Mouse (Mus musculus) liver, embryonic 14.5 days (tissue): ENCODE data around the gene Mrpl36. TPM values are rescaled to one million over a fixed set of nuclear protein-coding genes. Genes with fewer than 3 reads are reported as not detected.
A peak's percentile ranks its signal among the peaks of the same experiment; 100 is the strongest.

Experiments used
- ATAC-seq: fragments of 200-750 bp; cut with Nextera tagmentation; 2 replicates; pipeline ENCODE4 v1.8.0; 2017; ENCODE audit warnings: moderate number of reproducible peaks, mild to moderate bottlenecking, moderate library complexity; ENCODE audit not compliant: insufficient read depth
- DNase-seq, 3 experiments: peaks; one replicate each; pipeline ENCODE4 v3.0.0-alpha.2; 2012 to 2013; ENCODE audit warnings: low read depth in 3 of 3, low spot score in 3 of 3
- H3K27ac ChIP-seq: fragments of 300-500 bp; sonication (generic); 2 replicates; pipeline ENCODE4 v1.5.1; 2014; ENCODE audit warnings: moderate library complexity, mild to moderate bottlenecking, control low read depth, inconsistent platforms
- H3K27me3 ChIP-seq: fragments of 300-500 bp; sonication (generic); 2 replicates; pipeline ENCODE4 v1.6.1; 2014; ENCODE audit warnings: mild to moderate bottlenecking, low read length, moderate library complexity; ENCODE audit not compliant: control insufficient read depth, insufficient read depth
- H3K36me3 ChIP-seq: fragments of 300-500 bp; sonication (generic); replicated peaks from 2 replicates; pipeline ENCODE4 v1.6.1; 2014; ENCODE audit warnings: low read depth; ENCODE audit not compliant: control insufficient read depth, insufficient read depth
- H3K4me1 ChIP-seq, 2 experiments: fragments of 200-500 bp in 1 of 2; fragments of 300-500 bp in 1 of 2; sonication (generic) in 1 of 2; replicated peaks; 2 replicates each; pipeline ENCODE4 v1.6.1; 2012 to 2014; ENCODE audit warnings: antibody characterized with exemption in 1 of 2, inconsistent platforms in 1 of 2, low read length in 1 of 2; ENCODE audit not compliant: control insufficient read depth in 2 of 2, insufficient read depth in 2 of 2
- H3K4me2 ChIP-seq: fragments of 300-500 bp; sonication (generic); 2 replicates; pipeline ENCODE4 v1.6.1; 2014; ENCODE audit warnings: low read depth, mild to moderate bottlenecking, control low read depth, moderate library complexity
- H3K4me3 ChIP-seq, 2 experiments: fragments of 200-500 bp in 1 of 2; fragments of 300-500 bp in 1 of 2; sonication (generic) in 1 of 2; 2 replicates each; pipeline ENCODE4 v1.5.1; 2012 to 2014; ENCODE audit warnings: low read depth in 2 of 2, low read length in 2 of 2, mild to moderate bottlenecking in 2 of 2, control low read depth in 1 of 2, inconsistent platforms in 1 of 2, moderate library complexity in 1 of 2; ENCODE audit not compliant: insufficient read depth in 1 of 2
- H3K9ac ChIP-seq: fragments of 300-500 bp; sonication (generic); replicated peaks from 2 replicates; pipeline ENCODE4 v1.6.1; 2014; ENCODE audit warnings: mild to moderate bottlenecking, control low read depth, moderate library complexity
- H3K9me3 ChIP-seq: fragments of 300-500 bp; sonication (generic); 2 replicates; pipeline ENCODE4 v1.6.1; 2016; ENCODE audit warnings: low read length, mixed read lengths; ENCODE audit not compliant: control insufficient read depth
- CTCF ChIP-seq: IDR thresholded peaks from 2 replicates; pipeline ENCODE4 v1.5.1; 2016; ENCODE audit warnings: antibody characterized with exemption, low read depth, control low read depth
- EP300 ChIP-seq: IDR thresholded peaks from 2 replicates; pipeline ENCODE4 v1.6.1; 2016; ENCODE audit warnings: antibody characterized with exemption, low read depth
- WGBS: fragments of 180-500 bp; shearing (Covaris S2); extraction: QIAGEN DNeasy Blood & Tissue Kit; methylation state at CpG from one replicate; pipeline ENCODE4 v1.1.7; 2014; ENCODE audit not compliant: insufficient replicate concordance; 5-methylcytosine and 5-hydroxymethylcytosine counted together
- polyA plus RNA-seq, 2 experiments: library from polyadenylated mRNA; depleted of rRNA in 1 of 2; stranded (reverse) in 1 of 2; unstranded in 1 of 2; fragments of >200 nt; fragmentation: Nextera tagmentation in 1 of 2; extraction: Ambion mirVana in 1 of 2; gene quantifications; 2 replicates each; pipeline versions ENCODE4 v1.2.1 to v1.2.3; 2012 to 2014

Gene Mrpl36
- polyA plus RNA-seq, 2 experiments = 52.4 to 86.7 TPM

DNA sequence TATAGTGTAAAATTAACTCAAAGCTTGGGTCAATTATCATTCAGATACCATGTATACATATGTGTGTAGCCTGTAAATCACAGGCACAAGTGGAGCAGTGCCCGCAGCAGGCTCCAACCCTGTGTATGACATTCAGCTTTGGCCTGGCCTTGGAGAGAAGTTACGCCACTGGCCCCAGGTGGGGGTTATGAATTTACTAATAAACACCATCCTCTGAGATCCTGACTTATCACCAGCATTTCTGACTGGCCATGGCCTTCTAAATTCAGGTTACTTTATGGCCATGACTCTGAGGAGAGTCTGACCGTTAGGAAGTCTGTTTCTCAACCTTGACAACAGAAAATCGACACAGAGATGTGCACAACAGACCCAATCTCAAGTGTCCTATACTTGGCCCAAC is 4.9 kb upstream of the Mrpl36 start:
- H3K36me3 ChIP-seq = peaks cover 25% of the 10 kb centered on the region
- H3K9ac ChIP-seq = no peak overlapping the region
- H3K4me2 ChIP-seq = no peak overlapping the region
- no peaks in the 10 kb centered on the region for H3K27me3 ChIP-seq
- 90% methylated on average over 4 of the region's 4 CpGs for WGBS
- H3K4me1 ChIP-seq = peaks cover 4 to 5% of the 10 kb centered on the region in 2 experiments
- H3K4me3 ChIP-seq = no peak overlapping the region
- no peak for TF ChIP-seq EP300
- no peak for TF ChIP-seq CTCF
- H3K9me3 ChIP-seq = no peaks in the 10 kb centered on the region
- H3K27ac ChIP-seq = no peak overlapping the region
- ATAC-seq (no peak), DNase-seq (no peak)

DNA sequence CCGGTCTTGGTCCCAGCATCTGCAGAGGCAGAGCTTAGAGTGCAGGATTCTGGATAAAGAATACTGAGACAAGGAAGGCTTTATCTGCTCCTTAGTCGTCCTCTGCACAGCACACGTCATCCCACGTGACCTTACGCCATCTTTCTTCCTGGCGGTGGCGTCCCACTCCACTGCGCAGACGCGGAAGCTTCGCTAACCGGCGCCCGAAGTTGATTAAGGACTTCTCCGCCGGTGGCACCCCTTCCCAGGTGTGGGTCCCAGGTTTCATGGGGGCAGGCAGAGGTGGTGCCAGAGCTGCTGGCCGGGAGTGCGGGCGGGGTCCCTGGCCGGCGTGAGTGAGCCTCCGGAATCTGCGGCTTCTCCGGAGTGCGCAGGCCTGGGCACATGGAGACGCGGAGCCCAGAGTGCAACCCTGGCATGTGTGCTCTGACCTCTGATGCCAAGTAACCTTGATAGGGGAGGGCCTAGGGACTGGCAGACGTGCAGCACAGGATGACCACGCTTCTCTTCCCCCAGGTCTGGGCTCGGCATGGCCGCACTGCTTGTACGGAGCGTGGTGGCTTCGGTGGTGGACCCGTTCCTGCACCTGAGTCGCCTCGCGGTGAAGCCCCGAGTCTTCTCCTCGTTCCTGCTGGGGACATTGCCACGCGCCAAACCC is 2.7 kb downstream of the Mrpl36 start:
- no peaks in the 10 kb centered on the region for H3K9me3 ChIP-seq
- peaks cover 20 to 21% of the 10 kb centered on the region in 2 experiments for H3K4me1 ChIP-seq
- peak; percentile 83 for ATAC-seq

DNA sequence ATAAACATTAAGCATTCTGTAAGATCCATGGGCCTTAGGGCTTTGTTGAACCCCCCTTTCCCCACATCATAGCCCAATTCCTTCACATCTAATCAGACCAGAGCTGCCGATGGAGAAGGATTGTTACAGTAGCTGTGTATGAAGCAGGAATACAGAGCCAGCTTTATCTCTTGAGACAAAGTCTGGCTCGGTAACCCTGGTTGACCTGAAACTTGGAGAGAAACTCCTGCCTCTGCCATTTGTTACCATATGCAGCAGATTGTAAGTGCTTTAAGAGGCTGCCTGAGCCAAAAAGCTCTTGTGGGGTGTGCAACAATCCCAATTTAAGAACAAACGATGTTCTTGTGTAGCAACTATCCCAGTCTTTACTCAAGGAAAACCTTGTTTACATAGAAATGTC is 3.4 kb downstream of the Mrpl36 start:
- no peak for TF ChIP-seq EP300
- no peak for TF ChIP-seq CTCF
- no peak for ATAC-seq
- peaks cover 20 to 21% of the 10 kb centered on the region in 2 experiments for H3K4me1 ChIP-seq
- peak overlapping the region; percentile 89 to 94 for H3K4me3 ChIP-seq
- peak overlapping the region; percentile 25; the same call in 1 of the 2 replicates for H3K27ac ChIP-seq
- peak overlapping the region; percentile 94 for H3K9ac ChIP-seq
- no peak for DNase-seq
- 25% methylated on average over 3 of the region's 3 CpGs for WGBS
- H3K36me3 ChIP-seq = no peaks in the 10 kb centered on the region; the same call in 1 of the 2 replicates
- H3K4me2 ChIP-seq = peak overlapping the region; percentile 82
- no peaks in the 10 kb centered on the region for H3K27me3 ChIP-seq
- H3K9me3 ChIP-seq = no peaks in the 10 kb centered on the region

More for the DNA sequence above, 2.7 kb downstream of the Mrpl36 start:
- 1% methylated on average over 42 of the region's 42 CpGs for WGBS
- Histone ChIP-seq H3K4me3 (peak overlapping the region; percentile 89 to 94), H3K9ac (peak overlapping the region; percentile 94), H3K27ac (peak overlapping the region; percentile 49), H3K27me3 (no peaks in the 10 kb centered on the region), H3K4me2 (peak overlapping the region; percentile 82), H3K36me3 (no peaks in the 10 kb centered on the region; the same call in 1 of the 2 replicates)
- TF ChIP-seq CTCF = 0 out of 2 replicates have a peak, but pooled peaks have one; percentile 8
- no peak for TF ChIP-seq EP300
- peak; percentile 78 to 82 (median 79) for DNase-seq

DNA sequence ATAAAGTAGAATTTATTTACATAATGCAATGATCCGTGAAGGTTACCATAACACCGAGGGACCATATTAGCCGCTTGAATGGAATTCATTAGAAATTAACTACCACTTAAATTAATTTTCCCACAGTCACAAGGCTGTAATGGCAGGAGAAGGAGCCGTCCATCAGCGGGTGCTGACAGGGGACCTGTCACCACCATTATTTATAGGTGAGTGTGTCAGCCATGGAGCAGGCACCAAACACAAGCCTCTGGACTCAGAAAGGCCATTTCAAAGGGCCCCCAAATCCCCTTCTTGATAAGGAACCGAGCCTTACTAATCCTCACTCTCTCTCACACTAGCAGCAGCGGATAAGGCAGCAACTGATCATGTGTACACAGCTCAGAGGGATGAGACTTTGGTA is 8.4 kb downstream of the Mrpl36 start:
- no peak for ATAC-seq
- TF ChIP-seq CTCF = no peak
- TF ChIP-seq EP300 = no peak
- DNase-seq = no peak
- no peaks in the 10 kb centered on the region for H3K27me3 ChIP-seq
- no peak overlapping the region for H3K9ac ChIP-seq
- H3K36me3 ChIP-seq = no peaks in the 10 kb centered on the region; the same call in 1 of the 2 replicates
- H3K4me2 ChIP-seq = no peak overlapping the region
- no peak overlapping the region for H3K4me3 ChIP-seq
- 55% methylated on average over 7 of the region's 7 CpGs for WGBS
- H3K27ac ChIP-seq = no peak overlapping the region
- H3K9me3 ChIP-seq = no peaks in the 10 kb centered on the region
- H3K4me1 ChIP-seq = peaks cover 1 to 2% of the 10 kb centered on the region in 2 experiments; a peak in 3 of 4 replicates

DNA sequence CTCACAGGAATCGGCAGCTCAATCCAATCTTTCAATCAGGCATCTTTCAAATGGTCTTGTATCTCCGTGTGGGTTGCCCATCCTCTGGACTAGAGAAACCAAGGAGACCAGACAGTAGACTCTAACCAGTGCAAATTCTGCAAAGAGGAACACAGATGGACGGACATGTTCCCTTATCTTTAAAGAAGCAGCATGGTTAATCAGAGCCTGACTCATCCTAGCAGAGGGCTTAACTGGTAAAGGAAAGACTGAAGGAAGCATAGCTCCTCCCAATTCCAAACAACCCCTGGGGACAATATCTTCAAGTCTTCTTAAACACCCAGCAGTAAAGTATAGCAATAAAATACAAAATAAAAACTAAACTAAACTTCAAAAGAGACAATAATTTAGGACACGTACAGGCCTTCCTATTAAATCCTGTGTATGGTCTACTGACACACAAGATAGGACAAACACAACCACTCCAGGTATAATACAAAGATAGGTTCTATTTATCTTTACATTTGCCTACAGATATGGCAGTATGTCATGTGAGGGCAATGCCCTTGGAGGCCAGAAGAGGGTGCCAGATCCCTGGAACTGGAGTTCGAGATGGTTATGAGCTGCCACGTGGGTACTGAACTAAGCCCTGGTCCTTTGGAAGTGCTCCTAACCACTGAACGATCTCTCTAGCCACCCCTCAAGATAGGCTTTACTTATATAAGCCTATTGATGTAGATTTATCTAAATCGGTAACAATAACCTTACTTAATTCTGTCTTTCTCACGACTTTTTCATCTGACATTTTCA is 17.0 kb downstream of the Mrpl36 start:
- no peaks in the 10 kb centered on the region for H3K9me3 ChIP-seq
- WGBS = 44% methylated on average over 9 of the region's 9 CpGs
- ATAC-seq = no peak

More for the DNA sequence above, 17.0 kb downstream of the Mrpl36 start:
- Histone ChIP-seq H3K4me3 (no peak overlapping the region), H3K36me3 (no peaks in the 10 kb centered on the region), H3K9ac (no peak overlapping the region), H3K4me2 (no peak overlapping the region), H3K4me1 (no peaks in the 10 kb centered on the region), H3K27me3 (no peaks in the 10 kb centered on the region), H3K27ac (no peak overlapping the region)
- no peak for DNase-seq
- no peak for TF ChIP-seq EP300
- peak; percentile 73 for TF ChIP-seq CTCF
